Mouse (Mus musculus) stomach, embryonic 15.5 days (tissue): ENCODE results near the gene Ly6g6f. TPM values are rescaled to one million over a fixed set of nuclear protein-coding genes. Genes with fewer than 3 reads are reported as not detected.
"Not testable (repeated sequence)": the region's sequence is repeated elsewhere in the genome, so short reads cannot be mapped to it uniquely, and the experiment has no call there.

ENCODE experiments used
- ATAC-seq: fragments of 200-750 bp; cut with Nextera tagmentation; 2 replicates; pipeline ENCODE4 v1.8.0; 2017; ENCODE audit warnings: low read depth, moderate number of reproducible peaks, moderate TSS enrichment; ENCODE audit not compliant: insufficient read depth, low FRiP score
- H3K27ac ChIP-seq: fragments of 300-500 bp; sonication (generic); 2 replicates; pipeline ENCODE4 v1.5.1; 2015; ENCODE audit warnings: mild to moderate bottlenecking, inconsistent platforms
- H3K27me3 ChIP-seq: fragments of 300-500 bp; sonication (generic); replicated peaks from 2 replicates; pipeline ENCODE4 v1.6.1; 2015; ENCODE audit warnings: inconsistent platforms
- H3K36me3 ChIP-seq: fragments of 300-500 bp; sonication (generic); 2 replicates; pipeline ENCODE4 v1.6.1; 2015; ENCODE audit warnings: inconsistent platforms
- H3K4me1 ChIP-seq: fragments of 300-500 bp; sonication (generic); 2 replicates; pipeline ENCODE4 v1.6.1; 2015; ENCODE audit warnings: inconsistent platforms
- H3K4me2 ChIP-seq: fragments of 300-500 bp; sonication (generic); 2 replicates; pipeline ENCODE4 v1.6.1; 2015; ENCODE audit warnings: mild to moderate bottlenecking, inconsistent platforms
- H3K4me3 ChIP-seq: fragments of 300-500 bp; sonication (generic); replicated peaks from 2 replicates; pipeline ENCODE4 v1.5.1; 2015; ENCODE audit warnings: inconsistent platforms
- H3K9ac ChIP-seq: fragments of 300-500 bp; sonication (generic); 2 replicates; pipeline ENCODE4 v1.6.1; 2015; ENCODE audit warnings: inconsistent platforms
- H3K9me3 ChIP-seq: fragments of 300-500 bp; sonication (generic); 2 replicates; pipeline ENCODE4 v1.6.1; 2016; ENCODE audit warnings: inconsistent platforms
- WGBS: fragments of 180-500 bp; shearing (Covaris S2); methylation state at CpG from one replicate; pipeline ENCODE4 v1.1.7; 2015; 5-methylcytosine and 5-hydroxymethylcytosine counted together
- polyA plus RNA-seq: library from polyadenylated mRNA; unstranded; fragments of >200 nt; fragmentation: Nextera tagmentation; extraction: Ambion mirVana; gene quantifications from 2 replicates; pipeline ENCODE4 v1.2.1, GENCODE M21; 2015

Ly6g6f gene
- polyA plus RNA-seq, 1 experiment from 2014 or later = 0.41 TPM

- H3K4me1 ChIP-seq = peaks cover 38% of the 10 kb centered on the region
- H3K9ac ChIP-seq, H3K4me2 ChIP-seq, H3K27ac ChIP-seq, H3K9me3 ChIP-seq, H3K4me3 ChIP-seq, ATAC-seq, H3K27me3 ChIP-seq, H3K36me3 ChIP-seq: not testable (repeated sequence)
- WGBS = 88% methylated on average over 12 of the region's 12 CpGs
These were observed 39.0 kb upstream of the Ly6g6f start for GRCm38 (mm10) chr17:35124261-35124896.

GRCm38 (mm10) chr17:35123287-35123686 is 37.9 kb upstream of the Ly6g6f start:
- not testable (repeated sequence) for ATAC-seq
- peaks cover 38% of the 10 kb centered on the region for H3K4me1 ChIP-seq
- WGBS = 90% methylated on average over 9 of the region's 9 CpGs

GRCm38 (mm10) chr17:35121871-35122303 is 36.5 kb upstream of the Ly6g6f start, which contains the start of gene Csnk2b:
TSS of gene Csnk2b (minus strand) at chr17:35122053.
- Histone ChIP-seq H3K27me3 (no peaks in the 10 kb centered on the region), H3K36me3 (peaks cover 19% of the 10 kb centered on the region), H3K4me3 (peak within 1 kb of the TSS; percentile 82), H3K4me1 (peaks cover 28% of the 10 kb centered on the region), H3K9ac (peak within 1 kb of the TSS; percentile 88), H3K4me2 (peak within 1 kb of the TSS; percentile 91), H3K9me3 (no peaks in the 10 kb centered on the region), H3K27ac (peak within 1 kb of the TSS; percentile 91)
- WGBS = under 1% methylated on average over 19 of the region's 19 CpGs
- no peak for ATAC-seq

More at GRCm38 (mm10) chr17:35123287-35123686, 37.9 kb upstream of the Ly6g6f start:
- H3K4me3 ChIP-seq, H3K9me3 ChIP-seq, H3K36me3 ChIP-seq, H3K27ac ChIP-seq, H3K27me3 ChIP-seq, H3K4me2 ChIP-seq, H3K9ac ChIP-seq: not testable (repeated sequence)

- H3K9me3 ChIP-seq = no peaks in the 10 kb centered on the region
- peaks cover 19% of the 10 kb centered on the region for H3K36me3 ChIP-seq
- H3K27ac ChIP-seq = peak within 1 kb of the TSS; percentile 91
- H3K27me3 ChIP-seq = no peaks in the 10 kb centered on the region
- H3K4me3 ChIP-seq = peak within 1 kb of the TSS; percentile 82
- under 1% methylated on average over 50 of the region's 50 CpGs for WGBS
- peak within 1 kb of the TSS; percentile 88 for H3K9ac ChIP-seq
- peak within 1 kb of the TSS; percentile 91 for H3K4me2 ChIP-seq
- ATAC-seq = peak; percentile 96
- H3K4me1 ChIP-seq = peaks cover 24% of the 10 kb centered on the region
These were observed 35.9 kb upstream of the Ly6g6f start, which contains the start of gene Gpank1 for GRCm38 (mm10) chr17:35121143-35121799. TSS of gene Gpank1 (plus strand) at chr17:35121455.

- H3K36me3 ChIP-seq = peaks cover 22% of the 10 kb centered on the region
- peak overlapping the region; percentile 87 for H3K4me2 ChIP-seq
- peak overlapping the region; percentile 82 for H3K4me3 ChIP-seq
- peak overlapping the region; percentile 88 for H3K9ac ChIP-seq
- H3K9me3 ChIP-seq = no peaks in the 10 kb centered on the region
- peak overlapping the region; percentile 80 for H3K27ac ChIP-seq
- peak; percentile 0; the same call in 1 of the 2 replicates for ATAC-seq
- under 1% methylated on average over 33 of the region's 33 CpGs for WGBS
- peaks cover 24% of the 10 kb centered on the region for H3K4me1 ChIP-seq
- H3K27me3 ChIP-seq = no peaks in the 10 kb centered on the region
These were observed 35.3 kb upstream of the Ly6g6f start for GRCm38 (mm10) chr17:35120745-35121142.

- Histone ChIP-seq H3K27ac (no peak within 1 kb of the TSS), H3K4me2 (no peak within 1 kb of the TSS), H3K4me1 (peaks cover 8% of the 10 kb centered on the region), H3K4me3 (no peak within 1 kb of the TSS), H3K9ac (no peak within 1 kb of the TSS), H3K36me3 (peaks cover 26% of the 10 kb centered on the region), H3K9me3 (no peaks in the 10 kb centered on the region), H3K27me3 (no peaks in the 10 kb centered on the region)
- ATAC-seq = no peak
- 83% methylated on average over 8 of the region's 8 CpGs for WGBS
These were observed 29.9 kb upstream of the Ly6g6f start, which contains the start of gene Ly6g5b for GRCm38 (mm10) chr17:35115046-35116019. TSS of gene Ly6g5b (minus strand) at chr17:35115428.

- 72% methylated on average over 9 of the region's 9 CpGs for WGBS
- no peak for ATAC-seq
These were observed 26.4 kb upstream of the Ly6g6f start for GRCm38 (mm10) chr17:35111774-35112173.

GRCm38 (mm10) chr17:35108097-35108496 is 22.7 kb upstream of the Ly6g6f start, which contains the start of gene Ly6g5c:
TSS of gene Ly6g5c (plus strand) at chr17:35108279.
- Histone ChIP-seq H3K27ac (no peak within 1 kb of the TSS), H3K9ac (no peak within 1 kb of the TSS), H3K27me3 (no peaks in the 10 kb centered on the region), H3K9me3 (no peaks in the 10 kb centered on the region), H3K4me1 (peaks cover 3% of the 10 kb centered on the region; the same call in 1 of the 2 replicates), H3K4me3 (no peak within 1 kb of the TSS), H3K4me2 (no peak within 1 kb of the TSS), H3K36me3 (0 out of 2 replicates have a peak, but pooled peaks cover 2% of the 10 kb centered on the region)
- ATAC-seq = no peak
- 75% methylated on average over 6 of the region's 6 CpGs for WGBS

More at GRCm38 (mm10) chr17:35111774-35112173, 26.4 kb upstream of the Ly6g6f start:
- Histone ChIP-seq H3K27me3 (no peaks in the 10 kb centered on the region), H3K9ac (no peak overlapping the region), H3K36me3 (peaks cover 7% of the 10 kb centered on the region; the same call in 1 of the 2 replicates), H3K4me1 (no peaks in the 10 kb centered on the region), H3K4me2 (no peak overlapping the region), H3K9me3 (no peaks in the 10 kb centered on the region), H3K27ac (no peak overlapping the region), H3K4me3 (no peak overlapping the region)

GRCm38 (mm10) chr17:35106522-35106921 is 21.1 kb upstream of the Ly6g6f start:
- ATAC-seq = no peak
- WGBS = 64% methylated on average over 3 of the region's 3 CpGs
- H3K4me1 ChIP-seq = peaks cover 3% of the 10 kb centered on the region; the same call in 1 of the 2 replicates
- no peak overlapping the region for H3K4me3 ChIP-seq
- no peak overlapping the region for H3K27ac ChIP-seq
- no peaks in the 10 kb centered on the region for H3K27me3 ChIP-seq
- no peak overlapping the region for H3K9ac ChIP-seq
- H3K9me3 ChIP-seq = no peaks in the 10 kb centered on the region
- peaks cover 13% of the 10 kb centered on the region for H3K36me3 ChIP-seq
- no peak overlapping the region for H3K4me2 ChIP-seq

- no peaks in the 10 kb centered on the region for H3K9me3 ChIP-seq
- 26% methylated on average over 13 of the region's 13 CpGs for WGBS
- H3K4me3 ChIP-seq = no peak overlapping the region
- no peak overlapping the region for H3K9ac ChIP-seq
- no peak for ATAC-seq
- H3K27me3 ChIP-seq = no peaks in the 10 kb centered on the region
- H3K27ac ChIP-seq = no peak overlapping the region
- peaks cover 3% of the 10 kb centered on the region; the same call in 1 of the 2 replicates for H3K4me1 ChIP-seq
- 0 out of 2 replicates have a peak overlapping the region, but pooled peaks have one; percentile 21 for H3K4me2 ChIP-seq
- peaks cover 19% of the 10 kb centered on the region for H3K36me3 ChIP-seq
These were observed 20.5 kb upstream of the Ly6g6f start for GRCm38 (mm10) chr17:35105740-35106389.

- Histone ChIP-seq H3K4me2 (no peak overlapping the region), H3K9ac (no peak overlapping the region), H3K36me3 (peaks cover 29% of the 10 kb centered on the region), H3K4me1 (peaks cover 3% of the 10 kb centered on the region; the same call in 1 of the 2 replicates), H3K27me3 (no peaks in the 10 kb centered on the region), H3K27ac (no peak overlapping the region), H3K9me3 (no peaks in the 10 kb centered on the region), H3K4me3 (no peak overlapping the region)
- WGBS = 67% methylated on average over 6 of the region's 6 CpGs
- ATAC-seq = peak; percentile 72; the same call in 1 of the 2 replicates
These were observed 19.3 kb upstream of the Ly6g6f start for GRCm38 (mm10) chr17:35104754-35105153.
